Mouse (Mus musculus): ENCODE measurements around the gene Adcy5. TPM values are rescaled to one million over a fixed set of nuclear protein-coding genes. Genes with fewer than 3 reads are reported as not detected.

Gene Adcy5
- polyA plus RNA-seq, 1 experiment from 2014 or later, result 0.57 TPM

- no peak for DNase-seq (ENCODE audit: low spot score)
Measured at GRCm38 (mm10) chr16:35315496-35315895, 160.8 kb downstream of the Adcy5 start.

DNA sequence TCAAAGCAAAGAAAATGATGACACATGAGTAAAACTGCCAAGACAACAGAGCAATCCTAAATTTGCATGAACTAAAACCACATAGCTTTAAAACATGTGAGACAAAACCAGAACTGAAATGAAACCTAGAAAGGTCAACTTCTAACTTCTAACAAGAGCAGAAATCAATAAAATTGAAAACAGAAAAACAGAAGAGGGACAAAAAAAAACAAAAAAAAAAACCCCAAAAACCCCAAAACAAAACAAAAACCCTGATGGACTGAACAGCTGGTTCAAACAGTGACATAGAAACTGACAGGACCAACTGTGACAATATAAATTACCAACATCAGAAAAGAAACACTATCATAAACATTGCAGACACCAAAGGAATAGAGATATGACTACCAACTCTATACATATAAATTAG is 162.2 kb downstream of the Adcy5 start:
- no peak for DNase-seq (ENCODE audit: low spot score)

GRCm38 (mm10) chr16:35317460-35317859 is 162.8 kb downstream of the Adcy5 start:
- no peak for DNase-seq (ENCODE audit: low spot score)

DNA sequence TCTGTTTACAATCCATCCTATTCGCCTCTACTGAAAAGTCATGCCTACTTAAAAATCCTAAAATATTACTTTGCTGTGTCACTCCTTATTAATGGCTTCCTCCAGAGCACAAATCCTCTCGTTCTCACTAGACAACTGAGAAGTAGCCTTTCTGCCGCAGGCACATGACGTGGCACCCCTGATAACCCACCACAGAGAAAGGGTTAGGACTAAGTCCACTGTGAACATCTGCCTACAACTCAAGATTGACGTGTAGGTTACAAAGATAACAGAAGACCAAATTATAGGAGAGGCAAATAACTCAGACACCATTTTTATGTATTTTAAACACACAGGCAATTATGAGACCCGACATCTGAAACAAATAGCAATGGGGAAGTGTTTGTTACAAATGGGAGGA is 163.7 kb downstream of the Adcy5 start:
- DNase-seq (ENCODE audit: low spot score), result no peak

DNA sequence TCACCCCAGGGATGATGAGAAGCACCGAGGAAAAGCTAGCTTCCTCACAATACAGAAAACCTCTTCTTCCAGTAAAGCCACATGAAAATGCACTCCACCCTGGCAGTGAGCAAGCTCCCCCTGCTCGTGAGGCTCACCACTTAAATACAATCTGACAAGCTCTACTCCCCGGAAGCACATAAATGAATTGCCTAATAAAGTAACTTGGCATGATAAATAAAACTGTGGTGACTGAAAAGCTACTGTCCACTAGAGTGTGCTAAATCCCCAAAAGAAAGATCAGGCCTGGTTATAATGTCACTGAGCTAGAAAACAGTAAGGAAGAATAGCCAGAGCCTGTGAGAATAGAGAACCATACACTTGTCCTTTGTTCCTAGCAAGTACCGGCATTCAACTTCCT is 164.7 kb downstream of the Adcy5 start:
- DNase-seq (ENCODE audit: low spot score), result no peak

DNA sequence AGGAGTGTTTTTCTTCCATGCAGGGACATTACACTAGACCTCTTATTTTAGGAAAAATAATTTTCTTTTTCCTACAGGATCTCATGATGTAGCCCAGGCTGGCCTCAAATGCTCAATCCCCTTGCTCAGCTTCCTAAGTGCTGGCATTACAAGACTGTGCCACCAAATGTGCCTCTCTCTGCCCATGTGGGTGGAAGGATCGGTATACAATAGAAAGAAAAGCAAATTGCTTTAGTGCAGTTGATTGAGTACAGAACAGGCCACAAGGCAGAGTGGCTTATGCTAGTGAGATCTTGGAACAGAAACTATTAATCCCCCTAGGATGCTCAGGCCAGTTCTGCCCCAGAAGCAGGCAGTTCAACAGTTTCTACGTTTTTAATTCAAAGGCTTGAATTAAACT is 165.1 kb downstream of the Adcy5 start:
- DNase-seq (ENCODE audit: low spot score), result no peak

GRCm38 (mm10) chr16:35330451-35330850 is 175.8 kb downstream of the Adcy5 start:
- DNase-seq (ENCODE audit: low spot score), result no peak

Other genes starting within 250 kb of the Adcy5 start
- gene Hacd2, start 132.4 kb upstream of the Adcy5 start, polyA plus RNA-seq (2015; fragmentation: Nextera tagmentation; extraction: Ambion mirVana), result 46.7 and 53.7 TPM in 2 replicates
- gene Sec22a, start 209.0 kb downstream of the Adcy5 start, polyA plus RNA-seq (2015; fragmentation: Nextera tagmentation; extraction: Ambion mirVana), result 32.2 and 39.6 TPM in 2 replicates